Mouse (Mus musculus) testis, adult 2 months (tissue): Measurements from ENCODE around the gene Dyrk4.

Experiments used
- CTCF ChIP-seq: fragments of 200-500 bp; IDR thresholded peaks from 2 replicates; pipeline ENCODE4 v1.5.1; 2012; ENCODE audit warnings: low read depth, mild to moderate bottlenecking, inconsistent platforms, low read length, moderate library complexity; ENCODE audit not compliant: control insufficient read depth, insufficient read depth, insufficient replicate concordance
- POLR2A ChIP-seq: fragments of 200-500 bp; IDR thresholded peaks from 2 replicates; pipeline ENCODE4 v1.6.1; 2012; ENCODE audit warnings: low read depth, mild to moderate bottlenecking, inconsistent platforms, low read length, moderate library complexity; ENCODE audit not compliant: control insufficient read depth

DNA sequence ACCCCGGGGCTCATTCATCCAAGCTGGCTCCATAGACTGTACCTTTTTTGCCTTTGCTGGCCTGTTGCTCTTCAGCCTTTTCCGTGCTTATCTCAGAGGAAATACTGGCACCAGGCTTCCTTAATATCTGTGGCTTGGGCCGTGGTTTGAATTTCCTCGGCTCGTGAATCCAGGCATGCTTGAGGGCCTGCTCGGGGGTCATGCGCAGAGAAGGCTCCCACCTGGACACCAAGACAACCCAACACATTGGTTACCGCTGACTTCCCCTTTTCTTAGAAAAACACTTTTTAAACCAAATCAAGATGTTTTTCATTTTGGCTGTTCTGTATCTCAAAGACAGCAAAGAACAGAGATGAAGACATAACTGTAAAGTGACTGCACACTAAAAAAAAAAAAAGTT, 44.5 kb downstream of the Dyrk4 start:
- TF ChIP-seq CTCF = no peak
- TF ChIP-seq POLR2A = no peak
